Mouse (Mus musculus): ENCODE measurements around the gene Slc16a3. TPM values are rescaled to one million over a fixed set of nuclear protein-coding genes. Genes with fewer than 3 reads are reported as not detected.

The Slc16a3 gene
- polyA plus RNA-seq, 1 experiment = 8.0 TPM

- Histone ChIP-seq H3K4me3 (ENCODE audit: control insufficient read depth, insufficient read depth, low read length) (no peak overlapping the region), H3K27ac (ENCODE audit: control insufficient read depth, insufficient read depth, low read length) (no peak overlapping the region), H3K36me3 (ENCODE audit: control insufficient read depth, insufficient read depth, low read length) (no peaks in the 10 kb centered on the region), H3K27me3 (ENCODE audit: control insufficient read depth, insufficient read depth, low read length) (no peaks in the 10 kb centered on the region; the same call in 1 of the 2 replicates), H3K4me1 (replicated peaks; ENCODE audit: control insufficient read depth, insufficient read depth, low read length) (peaks cover 20% of the 10 kb centered on the region)
- no peak for DNase-seq
- TF ChIP-seq CTCF (IDR thresholded peaks at IDR 0.05; ENCODE audit: borderline replicate concordance, control insufficient read depth, extremely low read depth, insufficient read depth, low read length, poor library complexity) = no peak
- no peak for TF ChIP-seq POLR2A (IDR thresholded peaks at IDR 0.05; ENCODE audit: control insufficient read depth, extremely low read depth, insufficient read depth, low read length, poor library complexity)
- 88% methylated on average over 7 of the region's 7 CpGs for WGBS
Measured at GRCm38 (mm10) chr11:120945266-120945665, 3.0 kb upstream of the Slc16a3 start.

GRCm38 (mm10) chr11:120945926-120946325, 2.4 kb upstream of the Slc16a3 start:
- DNase-seq = no peak
- TF ChIP-seq POLR2A (IDR thresholded peaks at IDR 0.05; ENCODE audit: control insufficient read depth, extremely low read depth, insufficient read depth, low read length, poor library complexity) (no peak), CTCF (IDR thresholded peaks at IDR 0.05; ENCODE audit: borderline replicate concordance, control insufficient read depth, extremely low read depth, insufficient read depth, low read length, poor library complexity) (no peak)
- no peak overlapping the region for H3K27ac ChIP-seq (ENCODE audit: control insufficient read depth, insufficient read depth, low read length)
- H3K4me1 ChIP-seq (replicated peaks; ENCODE audit: control insufficient read depth, insufficient read depth, low read length) = peaks cover 24% of the 10 kb centered on the region
- no peaks in the 10 kb centered on the region; the same call in 1 of the 2 replicates for H3K27me3 ChIP-seq (ENCODE audit: control insufficient read depth, insufficient read depth, low read length)
- H3K36me3 ChIP-seq (ENCODE audit: control insufficient read depth, insufficient read depth, low read length) = no peaks in the 10 kb centered on the region
- 87% methylated on average over 5 of the region's 5 CpGs for WGBS
- no peak overlapping the region for H3K4me3 ChIP-seq (ENCODE audit: control insufficient read depth, insufficient read depth, low read length)

GRCm38 (mm10) chr11:120948861-120949851, 876 bp downstream of the Slc16a3 start:
- H3K4me3 ChIP-seq (ENCODE audit: control insufficient read depth, insufficient read depth, low read length) = peak overlapping the region; percentile 41
- DNase-seq = peak; percentile 36
- H3K27me3 ChIP-seq (ENCODE audit: control insufficient read depth, insufficient read depth, low read length) = no peaks in the 10 kb centered on the region; the same call in 1 of the 2 replicates
- no peaks in the 10 kb centered on the region for H3K36me3 ChIP-seq (ENCODE audit: control insufficient read depth, insufficient read depth, low read length)
- TF ChIP-seq CTCF (IDR thresholded peaks at IDR 0.05; ENCODE audit: borderline replicate concordance, control insufficient read depth, extremely low read depth, insufficient read depth, low read length, poor library complexity) = no peak; the same call in 1 of the 2 replicates
- no peak for TF ChIP-seq POLR2A (IDR thresholded peaks at IDR 0.05; ENCODE audit: control insufficient read depth, extremely low read depth, insufficient read depth, low read length, poor library complexity)
- H3K4me1 ChIP-seq (replicated peaks; ENCODE audit: control insufficient read depth, insufficient read depth, low read length) = peaks cover 25% of the 10 kb centered on the region
- 22% methylated on average over 75 of the region's 75 CpGs for WGBS
- H3K27ac ChIP-seq (ENCODE audit: control insufficient read depth, insufficient read depth, low read length) = no peak overlapping the region

GRCm38 (mm10) chr11:120949863-120950262, 1.6 kb downstream of the Slc16a3 start:
- DNase-seq = no peak
- H3K4me1 ChIP-seq (replicated peaks; ENCODE audit: control insufficient read depth, insufficient read depth, low read length) = peaks cover 25% of the 10 kb centered on the region
- 92% methylated on average over 10 of the region's 10 CpGs for whole genome bisulfite sequencing
- TF ChIP-seq POLR2A (IDR thresholded peaks at IDR 0.05; ENCODE audit: control insufficient read depth, extremely low read depth, insufficient read depth, low read length, poor library complexity) (no peak), CTCF (IDR thresholded peaks at IDR 0.05; ENCODE audit: borderline replicate concordance, control insufficient read depth, extremely low read depth, insufficient read depth, low read length, poor library complexity) (no peak)
- H3K36me3 ChIP-seq (ENCODE audit: control insufficient read depth, insufficient read depth, low read length) = no peaks in the 10 kb centered on the region
- H3K27me3 ChIP-seq (ENCODE audit: control insufficient read depth, insufficient read depth, low read length) = no peaks in the 10 kb centered on the region; the same call in 1 of the 2 replicates
- H3K27ac ChIP-seq (ENCODE audit: control insufficient read depth, insufficient read depth, low read length) = no peak overlapping the region
- no peak overlapping the region for H3K4me3 ChIP-seq (ENCODE audit: control insufficient read depth, insufficient read depth, low read length)

GRCm38 (mm10) chr11:120950281-120951202, 2.3 kb downstream of the Slc16a3 start:
- peak; percentile 55 for DNase-seq
- H3K27ac ChIP-seq (ENCODE audit: control insufficient read depth, insufficient read depth, low read length) = no peak overlapping the region
- TF ChIP-seq CTCF (IDR thresholded peaks at IDR 0.05; ENCODE audit: borderline replicate concordance, control insufficient read depth, extremely low read depth, insufficient read depth, low read length, poor library complexity) = no peak
- no peak for TF ChIP-seq POLR2A (IDR thresholded peaks at IDR 0.05; ENCODE audit: control insufficient read depth, extremely low read depth, insufficient read depth, low read length, poor library complexity)
- peak overlapping the region; percentile 35 for H3K4me3 ChIP-seq (ENCODE audit: control insufficient read depth, insufficient read depth, low read length)
- H3K27me3 ChIP-seq (ENCODE audit: control insufficient read depth, insufficient read depth, low read length) = no peaks in the 10 kb centered on the region; the same call in 1 of the 2 replicates
- WGBS = 18% methylated on average over 39 of the region's 39 CpGs
- H3K36me3 ChIP-seq (ENCODE audit: control insufficient read depth, insufficient read depth, low read length) = no peaks in the 10 kb centered on the region
- H3K4me1 ChIP-seq (replicated peaks; ENCODE audit: control insufficient read depth, insufficient read depth, low read length) = peaks cover 25% of the 10 kb centered on the region

- DNase-seq = no peak
- H3K27ac ChIP-seq (ENCODE audit: control insufficient read depth, insufficient read depth, low read length) = no peak overlapping the region
- TF ChIP-seq CTCF (IDR thresholded peaks at IDR 0.05; ENCODE audit: borderline replicate concordance, control insufficient read depth, extremely low read depth, insufficient read depth, low read length, poor library complexity) (no peak), POLR2A (IDR thresholded peaks at IDR 0.05; ENCODE audit: control insufficient read depth, extremely low read depth, insufficient read depth, low read length, poor library complexity) (no peak)
- 61% methylated on average over 8 of the region's 8 CpGs for WGBS
- no peaks in the 10 kb centered on the region for H3K36me3 ChIP-seq (ENCODE audit: control insufficient read depth, insufficient read depth, low read length)
- H3K27me3 ChIP-seq (ENCODE audit: control insufficient read depth, insufficient read depth, low read length) = no peaks in the 10 kb centered on the region; the same call in 1 of the 2 replicates
- peaks cover 25% of the 10 kb centered on the region for H3K4me1 ChIP-seq (replicated peaks; ENCODE audit: control insufficient read depth, insufficient read depth, low read length)
- H3K4me3 ChIP-seq (ENCODE audit: control insufficient read depth, insufficient read depth, low read length) = peak overlapping the region; percentile 35
Measured at GRCm38 (mm10) chr11:120951237-120951636, 3.0 kb downstream of the Slc16a3 start.
